Mouse (Mus musculus) macrophage (primary cell): Measurements from ENCODE around the gene Fbxw10. TPM values are rescaled to one million over a fixed set of nuclear protein-coding genes. Genes with fewer than 3 reads are reported as not detected.
A peak's percentile ranks its signal among the peaks of the same experiment; 100 is the strongest.

ENCODE experiments used
- H3K27ac ChIP-seq: fragments of 350-480 bp; formaldehyde crosslinking; 2 replicates; pipeline ENCODE4 v1.9.0; 2021
- H3K36me3 ChIP-seq: fragments of 350-480 bp; formaldehyde crosslinking; 2 replicates; pipeline ENCODE4 v1.9.0; 2021; ENCODE audit errors: inconsistent target
- H3K4me3 ChIP-seq: fragments of 350-480 bp; formaldehyde crosslinking; 2 replicates; pipeline ENCODE4 v1.9.0; 2021; ENCODE audit errors: inconsistent target
- H3K79me2 ChIP-seq: fragments of 350-480 bp; formaldehyde crosslinking; 2 replicates; pipeline ENCODE4 v1.9.0; 2021; ENCODE audit errors: inconsistent target
- WGBS: methylation state at CpG from one replicate; pipeline ENCODE4 v1.1.7; 2026; ENCODE audit warnings: inconsistent platforms; ENCODE audit not compliant: missing documents; 5-methylcytosine and 5-hydroxymethylcytosine counted together
- polyA plus RNA-seq: library from polyadenylated mRNA; stranded (reverse); fragments of 250-400 nt; gene quantifications from 3 replicates; pipeline ENCODE4 v1.2.4, GENCODE M21; 2018; ENCODE audit warnings: inconsistent platforms

Fbxw10 gene
- polyA plus RNA-seq, 1 experiment from 2014 or later: 1.5 TPM

- Histone ChIP-seq H3K4me3 (no peak overlapping the region), H3K79me2 (peaks cover 57% of the 10 kb centered on the region), H3K27ac (no peak overlapping the region), H3K36me3 (no peaks in the 10 kb centered on the region)
- WGBS: 73% methylated on average over 7 of the region's 7 CpGs
These were observed 22.7 kb upstream of the Fbxw10 start for GRCm38 (mm10) chr11:62824211-62824610.

GRCm38 (mm10) chr11:62825222-62826105 is 21.4 kb upstream of the Fbxw10 start:
- Histone ChIP-seq H3K4me3 (no peak overlapping the region), H3K27ac (no peak overlapping the region), H3K36me3 (no peaks in the 10 kb centered on the region), H3K79me2 (peaks cover 57% of the 10 kb centered on the region)
- WGBS: 91% methylated on average over 9 of the region's 9 CpGs

GRCm38 (mm10) chr11:62826106-62826733 is 20.6 kb upstream of the Fbxw10 start:
- peaks cover 57% of the 10 kb centered on the region for H3K79me2 ChIP-seq
- H3K27ac ChIP-seq: no peak overlapping the region
- H3K36me3 ChIP-seq: 0 out of 2 replicates have a peak, but pooled peaks cover 4% of the 10 kb centered on the region
- 85% methylated on average over 6 of the region's 6 CpGs for WGBS
- no peak overlapping the region for H3K4me3 ChIP-seq

GRCm38 (mm10) chr11:62827135-62827534 is 19.7 kb upstream of the Fbxw10 start:
- no peak overlapping the region for H3K4me3 ChIP-seq
- 0 out of 2 replicates have a peak, but pooled peaks cover 5% of the 10 kb centered on the region for H3K36me3 ChIP-seq
- no peak overlapping the region for H3K27ac ChIP-seq
- H3K79me2 ChIP-seq: peaks cover 50% of the 10 kb centered on the region
- 93% methylated on average over 4 of the region's 4 CpGs for WGBS

GRCm38 (mm10) chr11:62827911-62828310 is 19.0 kb upstream of the Fbxw10 start:
- WGBS: 93% methylated on average over 3 of the region's 3 CpGs
- H3K79me2 ChIP-seq: peaks cover 42% of the 10 kb centered on the region
- peaks cover 9% of the 10 kb centered on the region; the same call in 1 of the 2 replicates for H3K36me3 ChIP-seq
- H3K27ac ChIP-seq: no peak overlapping the region
- no peak overlapping the region for H3K4me3 ChIP-seq

GRCm38 (mm10) chr11:62830387-62830786 is 16.5 kb upstream of the Fbxw10 start:
- no peak overlapping the region for H3K27ac ChIP-seq
- H3K4me3 ChIP-seq: no peak overlapping the region
- 95% methylated on average over 2 of the region's 2 CpGs for WGBS
- peaks cover 18% of the 10 kb centered on the region for H3K79me2 ChIP-seq
- H3K36me3 ChIP-seq: peaks cover 26% of the 10 kb centered on the region; the same call in 1 of the 2 replicates

GRCm38 (mm10) chr11:62831906-62832305 is 15.0 kb upstream of the Fbxw10 start:
- Histone ChIP-seq H3K4me3 (no peak overlapping the region), H3K36me3 (peaks cover 38% of the 10 kb centered on the region; the same call in 1 of the 2 replicates), H3K79me2 (peaks cover 2% of the 10 kb centered on the region), H3K27ac (no peak overlapping the region)

- Histone ChIP-seq H3K27ac (no peak overlapping the region), H3K36me3 (peaks cover 18% of the 10 kb centered on the region), H3K79me2 (no peaks in the 10 kb centered on the region), H3K4me3 (no peak overlapping the region)
- 92% methylated on average over 5 of the region's 5 CpGs for WGBS
These were observed 2.3 kb upstream of the Fbxw10 start for GRCm38 (mm10) chr11:62844562-62844961.

GRCm38 (mm10) chr11:62845730-62846129 is 1.1 kb upstream of the Fbxw10 start:
- Histone ChIP-seq H3K36me3 (peaks cover 6% of the 10 kb centered on the region), H3K4me3 (no peak overlapping the region), H3K27ac (peak overlapping the region; percentile 38), H3K79me2 (no peaks in the 10 kb centered on the region)
- WGBS: 26% methylated on average over 3 of the region's 3 CpGs

GRCm38 (mm10) chr11:62847655-62848191 is 854 bp downstream of the Fbxw10 start:
- Histone ChIP-seq H3K4me3 (no peak overlapping the region), H3K36me3 (no peaks in the 10 kb centered on the region), H3K27ac (peak overlapping the region; percentile 69), H3K79me2 (no peaks in the 10 kb centered on the region)
- 19% methylated on average over 4 of the region's 4 CpGs for WGBS

- 95% methylated on average over 2 of the region's 2 CpGs for WGBS
- no peak overlapping the region for H3K4me3 ChIP-seq
- no peaks in the 10 kb centered on the region for H3K79me2 ChIP-seq
- peak overlapping the region; percentile 69; the same call in 1 of the 2 replicates for H3K27ac ChIP-seq
- no peaks in the 10 kb centered on the region for H3K36me3 ChIP-seq
These were observed 1.4 kb downstream of the Fbxw10 start for GRCm38 (mm10) chr11:62848301-62848700.

GRCm38 (mm10) chr11:62851199-62851598 is 4.3 kb downstream of the Fbxw10 start:
- Histone ChIP-seq H3K79me2 (no peaks in the 10 kb centered on the region), H3K36me3 (no peaks in the 10 kb centered on the region), H3K4me3 (no peak overlapping the region), H3K27ac (no peak overlapping the region)
- 100% methylated on average over 1 of the region's 1 CpGs for WGBS

- H3K4me3 ChIP-seq: no peak overlapping the region
- no peaks in the 10 kb centered on the region for H3K36me3 ChIP-seq
- no peaks in the 10 kb centered on the region for H3K79me2 ChIP-seq
- H3K27ac ChIP-seq: no peak overlapping the region
- 98% methylated on average over 6 of the region's 6 CpGs for whole genome bisulfite sequencing
These were observed 6.5 kb downstream of the Fbxw10 start for GRCm38 (mm10) chr11:62853334-62853733.

GRCm38 (mm10) chr11:62865562-62865961 is 18.7 kb downstream of the Fbxw10 start:
- H3K36me3 ChIP-seq: no peaks in the 10 kb centered on the region
- WGBS: 84% methylated on average over 4 of the region's 4 CpGs
- no peaks in the 10 kb centered on the region for H3K79me2 ChIP-seq
- no peak overlapping the region for H3K27ac ChIP-seq
- H3K4me3 ChIP-seq: no peak overlapping the region

GRCm38 (mm10) chr11:62866685-62867084 is 19.8 kb downstream of the Fbxw10 start:
- Histone ChIP-seq H3K79me2 (no peaks in the 10 kb centered on the region), H3K27ac (no peak overlapping the region), H3K36me3 (no peaks in the 10 kb centered on the region), H3K4me3 (no peak overlapping the region)
- WGBS: 35% methylated on average over 7 of the region's 7 CpGs
